Mouse (Mus musculus) bone marrow macrophage, adult 2 months (primary cell): ENCODE data around the gene Snx11.

Experiments
- CTCF ChIP-seq: IDR thresholded peaks from 2 replicates; pipeline ENCODE4 v1.5.1; 2012; ENCODE audit warnings: low read depth, mild to moderate bottlenecking, low read length, moderate library complexity
- POLR2A ChIP-seq: IDR thresholded peaks from 2 replicates; pipeline ENCODE4 v1.6.1; 2012; ENCODE audit warnings: mild to moderate bottlenecking, low read depth, low read length, borderline replicate concordance

GRCm38 (mm10) chr11:96815895-96816294 lies 38.5 kb upstream of the Snx11 start:
- TF ChIP-seq CTCF: no peak
- TF ChIP-seq POLR2A: no peak
